Mouse (Mus musculus) myocyte (in vitro differentiated cells): Measurements from ENCODE around the gene Smg1.

Experiments used
- CEBPB ChIP-seq: IDR thresholded peaks from 2 replicates; pipeline ENCODE4 v1.6.1; 2011; ENCODE audit warnings: mild to moderate bottlenecking, moderate library complexity; ENCODE audit not compliant: poor library complexity, insufficient read depth, severe bottlenecking
- MAX ChIP-seq: IDR thresholded peaks from one replicate; pipeline ENCODE4 v1.6.1; 2011; ENCODE audit warnings: low read depth, mild to moderate bottlenecking, control low read depth
- POLR2AphosphoS2 ChIP-seq: IDR thresholded peaks from one replicate; pipeline ENCODE4 v1.6.1; 2011; ENCODE audit warnings: low read depth, control low read depth; ENCODE audit not compliant: insufficient read length
- TCF12 ChIP-seq: IDR thresholded peaks from one replicate; pipeline ENCODE4 v1.6.1; 2011; ENCODE audit warnings: mild to moderate bottlenecking, control low read depth; ENCODE audit not compliant: poor library complexity, insufficient read depth, severe bottlenecking

- TF ChIP-seq POLR2AphosphoS2, result peak; percentile 43
- TF ChIP-seq CEBPB, result no peak
- TF ChIP-seq MAX, result no peak
- TF ChIP-seq TCF12, result no peak
Observed at GRCm38 (mm10) chr7:118252349-118252748, 8.9 kb upstream of the Smg1 start.
